Mouse (Mus musculus): ENCODE measurements around the gene Ap3b1.

Gene Ap3b1

GRCm38 (mm10) chr13:94374131-94374530 lies 15.4 kb downstream of the Ap3b1 start:
- no peak for DNase-seq (ENCODE audit: extremely low spot score, low read depth, low spot score)

- no peak for DNase-seq (ENCODE audit: extremely low spot score, low read depth, low spot score)
These were observed 17.0 kb downstream of the Ap3b1 start for GRCm38 (mm10) chr13:94375526-94376390.

- no peak for DNase-seq (ENCODE audit: extremely low spot score, low read depth, low spot score)
These were observed 20.2 kb downstream of the Ap3b1 start for GRCm38 (mm10) chr13:94379006-94379405.

- no peak for DNase-seq (ENCODE audit: extremely low spot score, low read depth, low spot score)
These were observed 22.7 kb downstream of the Ap3b1 start for GRCm38 (mm10) chr13:94381427-94381826.

- no peak for DNase-seq (ENCODE audit: extremely low spot score, low read depth, low spot score)
These were observed 23.3 kb downstream of the Ap3b1 start for GRCm38 (mm10) chr13:94381829-94382675.

GRCm38 (mm10) chr13:94384931-94385570 lies 26.3 kb downstream of the Ap3b1 start:
- no peak for DNase-seq (ENCODE audit: extremely low spot score, low read depth, low spot score)

- no peak for DNase-seq (ENCODE audit: extremely low spot score, low read depth, low spot score)
These were observed 29.8 kb downstream of the Ap3b1 start for GRCm38 (mm10) chr13:94388566-94388965.

- DNase-seq (ENCODE audit: extremely low spot score, low read depth, low spot score): no peak
These were observed 30.8 kb downstream of the Ap3b1 start for GRCm38 (mm10) chr13:94389541-94389940.

- no peak for DNase-seq (ENCODE audit: extremely low spot score, low read depth, low spot score)
These were observed 33.5 kb downstream of the Ap3b1 start for GRCm38 (mm10) chr13:94392282-94392681.

- no peak for DNase-seq (ENCODE audit: extremely low spot score, low read depth, low spot score)
These were observed 35.7 kb downstream of the Ap3b1 start for GRCm38 (mm10) chr13:94394486-94394885.

- no peak for DNase-seq (ENCODE audit: extremely low spot score, low read depth, low spot score)
These were observed 37.0 kb downstream of the Ap3b1 start for GRCm38 (mm10) chr13:94395763-94396162.

GRCm38 (mm10) chr13:94396392-94396920 lies 37.7 kb downstream of the Ap3b1 start:
- no peak for DNase-seq (ENCODE audit: extremely low spot score, low read depth, low spot score)

- no peak for DNase-seq (ENCODE audit: extremely low spot score, low read depth, low spot score)
These were observed 40.0 kb downstream of the Ap3b1 start for GRCm38 (mm10) chr13:94398568-94399374.

- DNase-seq (ENCODE audit: extremely low spot score, low read depth, low spot score): no peak
These were observed 41.7 kb downstream of the Ap3b1 start for GRCm38 (mm10) chr13:94400465-94400864.

- no peak for DNase-seq (ENCODE audit: extremely low spot score, low read depth, low spot score)
These were observed 64.8 kb downstream of the Ap3b1 start for GRCm38 (mm10) chr13:94423600-94423999.

GRCm38 (mm10) chr13:94429567-94429966 lies 70.8 kb downstream of the Ap3b1 start:
- no peak for DNase-seq (ENCODE audit: extremely low spot score, low read depth, low spot score)

GRCm38 (mm10) chr13:94439386-94439785 lies 80.6 kb downstream of the Ap3b1 start:
- no peak for DNase-seq (ENCODE audit: extremely low spot score, low read depth, low spot score)

- no peak for DNase-seq (ENCODE audit: extremely low spot score, low read depth, low spot score)
These were observed 82.4 kb downstream of the Ap3b1 start for GRCm38 (mm10) chr13:94441199-94441598.

- no peak for DNase-seq (ENCODE audit: extremely low spot score, low read depth, low spot score)
These were observed 84.7 kb downstream of the Ap3b1 start for GRCm38 (mm10) chr13:94443411-94443810.

- DNase-seq (ENCODE audit: extremely low spot score, low read depth, low spot score): no peak
These were observed 86.3 kb downstream of the Ap3b1 start for GRCm38 (mm10) chr13:94445103-94445502.
